Mouse (Mus musculus) megakaryocyte progenitor cell, adult 5-6 weeks (primary cell): ENCODE data around the gene Foxs1. TPM values are rescaled to one million over a fixed set of nuclear protein-coding genes. Genes with fewer than 3 reads are reported as not detected.

Experiments
- ATAC-seq: replicated peaks from 2 replicates; pipeline ENCODE4 v1.8.0; 2016; ENCODE audit warnings: mild to moderate bottlenecking, moderate TSS enrichment, inconsistent platforms; ENCODE audit not compliant: poor library complexity
- total RNA-seq, 2 experiments: library from RNA; stranded (forward) in 1 of 2; stranded (reverse) in 1 of 2; fragments of 157-497, 149-512 nt in 1 of 2; fragments of 200-1000 nt in 1 of 2; gene quantifications; 2 replicates each; pipeline versions ENCODE4 v1.2.3 to v1.2.4; 2015 to 2017

Gene Foxs1
- total RNA-seq, 2 experiments from 2014 or later, result not detected

- no peak for ATAC-seq
Measured at GRCm38 (mm10) chr2:152928988-152929370, 4.0 kb downstream of the Foxs1 start.

GRCm38 (mm10) chr2:152928219-152928987, 4.6 kb downstream of the Foxs1 start:
- ATAC-seq, result no peak

- ATAC-seq, result peak; percentile 53
Measured at GRCm38 (mm10) chr2:152927371-152927770, 5.6 kb downstream of the Foxs1 start.

DNA sequence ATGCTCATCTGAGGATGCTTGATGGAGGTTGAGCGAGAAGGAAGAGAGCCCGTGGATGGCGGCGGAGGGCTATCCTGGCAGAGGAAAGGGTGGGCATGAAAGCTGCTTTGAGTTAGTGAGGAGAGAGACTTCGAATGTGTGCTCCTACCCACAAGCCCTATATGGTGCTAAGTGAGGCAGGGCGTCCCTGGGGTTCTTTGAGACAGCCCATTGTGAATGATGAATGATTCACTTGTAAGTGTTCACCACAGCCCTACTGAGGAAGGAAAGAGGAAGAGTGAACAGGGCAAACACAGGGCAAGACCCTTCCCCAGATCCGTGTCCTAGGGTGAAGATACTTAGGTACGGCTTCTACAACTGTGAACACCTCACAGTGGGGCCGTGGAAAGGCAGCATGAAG, 6.1 kb downstream of the Foxs1 start:
- ATAC-seq, result no peak

- peak; percentile 75 for ATAC-seq
Measured at GRCm38 (mm10) chr2:152925189-152925872, 7.7 kb downstream of the Foxs1 start.

- ATAC-seq, result no peak
Measured at GRCm38 (mm10) chr2:152924543-152924942, 8.5 kb downstream of the Foxs1 start.

DNA sequence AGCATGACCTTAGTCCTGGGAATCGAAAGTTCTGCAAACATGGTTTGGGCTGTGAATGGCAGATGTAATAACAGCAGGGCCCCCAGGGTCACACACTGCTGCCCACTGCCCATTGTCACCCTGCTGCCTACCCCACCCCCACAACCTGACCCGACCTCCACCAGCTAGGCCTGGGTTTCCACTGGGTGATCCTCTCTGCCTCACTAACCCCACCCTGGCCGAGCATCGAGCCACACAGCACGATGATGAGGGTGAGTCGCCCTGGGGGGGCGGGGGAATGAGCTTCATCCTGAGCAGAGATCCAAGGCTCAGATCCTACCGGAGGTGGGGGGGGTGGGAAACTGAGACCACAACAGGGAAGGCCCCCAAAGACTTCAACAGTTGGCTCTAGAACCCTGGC, 8.9 kb downstream of the Foxs1 start:
- ATAC-seq, result no peak

DNA sequence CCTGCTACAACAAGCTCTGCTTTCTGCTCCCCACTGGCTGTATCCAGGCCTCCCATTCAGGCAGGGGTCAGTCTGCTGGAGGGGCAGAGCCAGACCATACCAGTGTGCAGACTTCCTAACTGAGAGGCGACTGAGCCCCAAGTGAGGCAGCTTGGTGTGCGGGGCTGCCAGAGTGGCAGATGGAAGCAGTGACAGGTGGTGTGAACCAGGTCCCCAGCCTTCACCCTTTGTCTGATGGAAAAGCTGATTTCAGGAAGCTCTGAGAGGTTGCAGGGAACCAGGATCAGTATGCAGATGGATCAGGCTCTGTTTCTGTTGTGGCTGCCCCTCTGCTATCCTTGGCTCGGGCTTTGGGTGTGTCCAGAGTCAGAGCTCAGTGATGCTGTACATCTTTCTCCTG, 9.4 kb downstream of the Foxs1 start:
- no peak for ATAC-seq

- ATAC-seq, result no peak
Measured at GRCm38 (mm10) chr2:152922376-152922775, 10.6 kb downstream of the Foxs1 start.

- ATAC-seq, result no peak
Measured at GRCm38 (mm10) chr2:152917671-152918070, 15.3 kb downstream of the Foxs1 start.

GRCm38 (mm10) chr2:152916111-152916510, 16.9 kb downstream of the Foxs1 start:
- no peak for ATAC-seq

DNA sequence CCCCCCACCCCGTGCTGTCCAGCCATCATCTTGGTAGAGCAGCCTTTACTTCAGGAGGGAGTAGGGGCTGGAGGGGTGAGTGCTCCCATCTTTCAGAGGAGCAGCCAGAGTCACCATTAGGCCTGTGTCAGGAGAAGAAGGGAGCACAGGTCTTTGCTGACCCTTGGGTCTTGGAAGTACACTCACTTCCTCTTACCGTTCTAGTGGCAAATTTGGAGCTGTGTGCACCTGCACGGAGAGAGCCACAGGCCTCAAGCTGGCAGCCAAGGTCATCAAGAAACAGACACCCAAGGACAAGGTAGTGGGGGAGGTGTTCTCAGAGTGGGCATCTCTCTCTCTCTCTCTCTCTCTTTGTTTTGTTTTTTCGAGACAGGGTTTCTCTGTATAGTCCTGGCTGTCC, 17.6 kb downstream of the Foxs1 start:
- no peak for ATAC-seq

GRCm38 (mm10) chr2:152914310-152915120, 18.5 kb downstream of the Foxs1 start:
- ATAC-seq, result peak; percentile 96

DNA sequence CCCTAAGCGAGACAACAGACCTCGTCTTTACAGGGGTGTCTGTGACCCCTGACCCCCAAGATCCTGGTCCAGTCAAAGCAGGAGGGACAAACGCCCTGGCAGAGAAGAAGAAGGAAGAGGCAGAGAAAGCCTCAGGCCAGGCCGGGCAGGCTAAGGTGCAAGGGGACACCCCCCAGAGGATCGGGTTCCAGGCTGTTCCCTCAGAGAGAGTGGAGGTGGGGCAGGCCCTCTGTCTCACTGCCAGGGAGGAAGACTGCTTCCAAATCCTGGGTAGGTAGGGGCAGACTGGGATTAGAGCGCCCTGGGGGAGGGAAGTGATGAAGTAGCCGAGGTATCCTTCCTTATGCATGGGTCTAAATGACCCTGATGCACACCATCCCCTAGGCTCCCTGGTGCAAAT, 19.5 kb downstream of the Foxs1 start:
- no peak for ATAC-seq

- no peak for ATAC-seq
Measured at GRCm38 (mm10) chr2:152911432-152911831, 21.6 kb downstream of the Foxs1 start.

DNA sequence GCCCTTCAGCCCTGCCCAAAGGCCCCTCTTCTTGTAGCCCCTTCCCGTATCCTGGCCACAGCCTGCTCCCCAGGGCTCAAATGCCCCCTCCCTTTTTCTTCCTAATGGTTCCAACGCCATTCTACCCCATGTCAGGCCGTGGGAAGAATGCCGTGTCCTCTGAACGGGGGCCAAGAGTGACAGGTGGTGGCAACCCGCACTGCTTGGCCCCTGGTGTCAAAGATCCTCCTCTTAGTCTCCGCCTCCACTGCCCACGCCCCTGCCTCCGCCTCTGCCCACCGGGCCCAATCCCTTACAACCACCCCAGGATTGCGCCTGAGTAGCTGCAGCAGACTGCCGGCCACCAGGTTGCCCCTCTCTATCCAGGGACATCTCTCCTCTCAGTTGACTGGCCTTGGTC, 22.0 kb downstream of the Foxs1 start, which contains the start of gene Mylk2:
Gene Mylk2, plus strand, starts transcription at position 322 of the 400 bp plus-strand sequence.
- ATAC-seq, result no peak

GRCm38 (mm10) chr2:152909848-152910247, 23.2 kb downstream of the Foxs1 start:
- ATAC-seq, result no peak

DNA sequence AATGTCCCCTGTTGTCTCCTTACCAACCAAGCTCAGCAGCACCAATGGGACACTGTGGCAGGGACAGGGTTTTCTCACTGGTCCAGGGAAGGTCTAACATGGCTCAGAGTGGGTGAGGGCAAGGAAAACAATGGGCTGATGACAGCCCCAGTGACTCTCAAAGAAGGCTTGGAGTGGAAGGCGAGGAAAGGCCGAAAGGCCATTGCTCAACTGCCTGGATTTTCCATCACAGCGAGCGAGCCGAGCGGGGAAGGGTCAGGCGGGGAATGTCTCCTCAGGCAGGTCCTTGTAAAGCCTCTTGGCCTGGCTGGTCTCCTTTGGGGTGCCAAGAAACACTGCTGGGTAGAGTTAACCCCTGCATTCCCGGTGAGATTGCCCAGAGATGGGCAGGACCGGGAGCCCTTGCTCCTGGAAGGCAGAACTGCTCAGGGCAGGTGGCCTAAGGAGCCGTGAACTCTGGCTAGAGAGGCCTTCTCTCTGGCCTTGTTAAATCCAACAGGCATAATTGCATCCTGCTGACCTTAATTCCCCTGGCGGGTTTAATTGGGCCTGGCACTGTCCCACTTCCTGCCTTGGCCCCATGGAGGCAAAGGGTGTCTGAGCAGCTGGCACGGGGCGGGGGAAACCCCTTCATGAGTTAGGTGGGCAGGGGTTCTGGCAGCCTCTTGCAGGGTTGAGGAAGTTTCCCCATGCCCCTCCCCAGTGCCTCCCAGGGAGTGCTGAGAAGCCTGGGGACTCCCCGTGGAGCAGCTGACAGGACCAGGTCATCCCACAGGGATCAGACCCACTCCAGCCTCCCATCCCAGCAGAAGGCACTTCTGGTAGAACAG, 25.7 kb downstream of the Foxs1 start:
- ATAC-seq, result no peak

GRCm38 (mm10) chr2:152906274-152907037, 26.6 kb downstream of the Foxs1 start:
- ATAC-seq, result no peak
